Mouse (Mus musculus): ENCODE results near the gene Olfr76. TPM values are rescaled to one million over a fixed set of nuclear protein-coding genes. Genes with fewer than 3 reads are reported as not detected.
"Not testable (repeated sequence)": the region's sequence is repeated elsewhere in the genome, so short reads cannot be mapped to it uniquely, and the experiment has no call there.

Gene Olfr76
- not detected in 2 replicates for total RNA-seq (2012; rRNA removed)
- total RNA-seq (2014; rRNA removed) = not detected in 2 replicates
- polyA plus RNA-seq (2012; ENCODE audit: insufficient read length, low read depth) = not detected in 2 replicates

DNA sequence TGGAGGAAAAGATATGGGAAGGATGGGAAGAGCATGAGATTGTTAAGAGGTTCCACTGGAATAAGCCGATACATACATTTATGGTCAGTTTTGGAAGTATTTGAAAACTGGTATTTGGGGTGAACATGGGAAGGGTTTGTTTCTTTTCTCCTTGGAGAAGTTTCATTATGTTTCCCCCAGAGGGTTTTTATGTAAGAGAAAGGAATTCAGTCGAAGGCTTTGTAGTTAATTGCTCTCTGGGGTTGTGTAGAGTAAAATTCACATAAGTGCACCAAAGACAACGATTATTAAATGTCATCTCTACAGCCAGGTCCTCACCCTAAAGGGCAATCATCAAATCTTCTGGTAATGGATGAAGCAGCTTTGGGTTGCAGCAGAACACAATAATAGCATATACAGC is at the start of gene Olfr76:
TSS of gene Olfr76 (minus strand) at position 101 of the 400 bp plus-strand sequence.
- Histone ChIP-seq H3K36me3 (replicated peaks in 1 of 2; ENCODE audit: control insufficient read depth in 1 of 2, insufficient read depth in 1 of 2, low read length in 1 of 2) (no peaks in the 10 kb centered on the region), H3K9me3 (replicated peaks; ENCODE audit: low read length) (no peaks in the 10 kb centered on the region), H3K27me3 (replicated peaks) (no peaks in the 10 kb centered on the region), H3K27ac (ENCODE audit: insufficient read depth, low read depth) (no peak within 1 kb of the TSS), H3K9ac (ENCODE audit: insufficient read depth, low read depth) (no peak within 1 kb of the TSS), H3K4me1 (ENCODE audit: control insufficient read depth in 1 of 2, insufficient read depth in 2 of 2) (no peaks in the 10 kb centered on the region), H3K4me3 (replicated peaks in 1 of 3; ENCODE audit: low read depth in 2 of 3, low read length in 2 of 3, poor library complexity in 1 of 3) (no peak within 1 kb of the TSS), H3K4me2 (ENCODE audit: insufficient read depth, low read depth, poor library complexity, severe bottlenecking) (no peak within 1 kb of the TSS), H3K79me2 (replicated peaks; ENCODE audit: control insufficient read depth, extremely low read depth, insufficient read depth, poor library complexity, severe bottlenecking) (no peaks in the 10 kb centered on the region)
- TF ChIP-seq MEF2A (IDR thresholded peaks at IDR 0.05; ENCODE audit: borderline replicate concordance, low read depth, low read length) = no peak
- TF ChIP-seq USF1 (IDR thresholded peaks at IDR 0.05; ENCODE audit: low read depth, low read length) = no peak
- TF ChIP-seq ETS1 (conservative IDR thresholded peaks at IDR 0.05; ENCODE audit: low read depth, low read length) = no peak
- TF ChIP-seq MXI1 (IDR thresholded peaks at IDR 0.05; ENCODE audit: low read depth, low read length) = no peak
- no peak for TF ChIP-seq GABPA (IDR thresholded peaks at IDR 0.05; ENCODE audit: insufficient replicate concordance, low read depth, low read length)
- no peak for TF ChIP-seq JUN (IDR thresholded peaks at IDR 0.05; ENCODE audit: insufficient read depth, low read depth, low read length)
- no peak for TF ChIP-seq RAD21 (IDR thresholded peaks at IDR 0.05; ENCODE audit: low read depth, low read length)
- no peak for TF ChIP-seq KAT2A (IDR thresholded peaks at IDR 0.05; ENCODE audit: insufficient replicate concordance, low read length)
- no peak for TF ChIP-seq MAX (IDR thresholded peaks at IDR 0.05; ENCODE audit: low read length)
- no peak for TF ChIP-seq PAX5 (IDR thresholded peaks at IDR 0.05; ENCODE audit: low read length)
- TF ChIP-seq ELF1 (IDR thresholded peaks at IDR 0.05; ENCODE audit: low read depth, low read length) = no peak
- no peak for TF ChIP-seq MAFK (IDR thresholded peaks at IDR 0.05; ENCODE audit: insufficient replicate concordance, low read length)
- TF ChIP-seq POLR2AphosphoS2 (IDR thresholded peaks at IDR 0.05; ENCODE audit: low read depth, low read length) = no peak
- TF ChIP-seq RCOR1 (conservative IDR thresholded peaks at IDR 0.05; ENCODE audit: low read depth, low read length) = no peak
- no peak for TF ChIP-seq ZNF384 (IDR thresholded peaks at IDR 0.05; ENCODE audit: low read depth, low read length)
- TF ChIP-seq MYC (IDR thresholded peaks at IDR 0.05; ENCODE audit: low read depth, low read length) = no peak
- in situ Hi-C loops (cut with MboI; ENCODE audit: low pct_ligation_motif_present, low pct_unique_long_range_greater_than_20kb, low sequenced_read_pairs) = no loop called here
- no peak for DNase-seq (ENCODE audit: extremely low read depth)
- dilution Hi-C loops (cut with MboI; ENCODE audit: extremely low pct_ligation_motif_present, extremely low pct_unique_long_range_greater_than_20kb, low sequenced_read_pairs) = no loop called here

DNA sequence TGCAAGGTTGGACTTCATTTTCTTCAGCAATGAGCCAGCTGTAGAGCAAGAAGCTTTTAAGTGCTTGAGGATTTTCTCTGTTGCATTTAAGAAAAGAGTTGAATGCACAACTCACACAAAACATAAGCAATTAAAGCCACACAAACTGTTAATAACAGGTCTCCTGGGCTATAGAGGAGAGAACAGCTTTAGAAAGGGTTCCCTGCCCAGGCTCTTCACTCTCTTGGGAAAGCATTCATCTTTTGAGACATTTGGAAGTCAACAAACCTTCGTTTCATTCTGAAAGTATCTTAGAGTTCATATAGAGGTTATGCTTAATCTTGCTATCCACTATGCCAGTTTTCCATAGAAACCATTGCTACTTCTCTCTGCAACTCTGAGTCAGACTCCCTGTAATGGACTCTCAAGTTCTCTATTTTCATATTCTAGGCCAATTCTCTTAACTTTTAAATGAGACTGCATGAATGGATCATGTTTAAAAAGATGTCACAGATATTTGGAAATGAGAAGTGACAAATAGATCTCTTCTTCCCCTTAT is 47.1 kb upstream of the Olfr76 start, which contains the start of gene Olfr1555-ps1:
TSS of gene Olfr1555-ps1 (minus strand) at position 51 of the 538 bp plus-strand sequence.
- H3K4me3 ChIP-seq (replicated peaks in 1 of 3; ENCODE audit: low read depth in 2 of 3, low read length in 2 of 3, poor library complexity in 1 of 3); H3K4me1 ChIP-seq (ENCODE audit: control insufficient read depth in 1 of 2, insufficient read depth in 2 of 2); DNase-seq (ENCODE audit: extremely low read depth); H3K9me3 ChIP-seq (replicated peaks; ENCODE audit: low read length); H3K27me3 ChIP-seq (replicated peaks); H3K4me2 ChIP-seq (ENCODE audit: insufficient read depth, low read depth, poor library complexity, severe bottlenecking); H3K27ac ChIP-seq (ENCODE audit: insufficient read depth, low read depth); H3K9ac ChIP-seq (ENCODE audit: insufficient read depth, low read depth); in situ Hi-C loops (cut with MboI; ENCODE audit: low pct_ligation_motif_present, low pct_unique_long_range_greater_than_20kb, low sequenced_read_pairs); H3K36me3 ChIP-seq (replicated peaks in 1 of 2; ENCODE audit: control insufficient read depth in 1 of 2, insufficient read depth in 1 of 2, low read length in 1 of 2); dilution Hi-C loops (cut with MboI; ENCODE audit: extremely low pct_ligation_motif_present, extremely low pct_unique_long_range_greater_than_20kb, low sequenced_read_pairs); H3K79me2 ChIP-seq (replicated peaks; ENCODE audit: control insufficient read depth, extremely low read depth, insufficient read depth, poor library complexity, severe bottlenecking): not testable (repeated sequence)
